Mouse (Mus musculus) limb, embryonic 11.5 days (tissue): Measurements from ENCODE around the gene Akap13. TPM values are rescaled to one million over a fixed set of nuclear protein-coding genes. Genes with fewer than 3 reads are reported as not detected.

Source experiments
- ATAC-seq: fragments of 200-750 bp; cut with Nextera tagmentation; 2 replicates; pipeline ENCODE4 v1.8.0; 2017; ENCODE audit warnings: low read depth; ENCODE audit not compliant: insufficient number of reproducible peaks, low FRiP score, low TSS enrichment
- DNase-seq: peaks from one replicate; pipeline ENCODE4 v3.0.0-alpha.2; 2015; ENCODE audit warnings: low spot score
- H3K27ac ChIP-seq: fragments of 300-500 bp; sonication (generic); replicated peaks from 2 replicates; pipeline ENCODE4 v1.5.1; 2014; ENCODE audit warnings: low read depth, mild to moderate bottlenecking, low read length
- H3K27me3 ChIP-seq: fragments of 300-500 bp; sonication (generic); 2 replicates; pipeline ENCODE4 v1.6.1; 2014; ENCODE audit warnings: mild to moderate bottlenecking, low read length, mixed read lengths; ENCODE audit not compliant: control insufficient read depth, insufficient read depth
- H3K36me3 ChIP-seq: fragments of 300-500 bp; sonication (generic); 2 replicates; pipeline ENCODE4 v1.6.1; 2014; ENCODE audit warnings: mild to moderate bottlenecking, low read length, moderate library complexity, mixed read lengths; ENCODE audit not compliant: control insufficient read depth, insufficient read depth
- H3K4me1 ChIP-seq: fragments of 300-500 bp; sonication (generic); 2 replicates; pipeline ENCODE4 v1.6.1; 2014; ENCODE audit warnings: low read length, mixed read lengths; ENCODE audit not compliant: control insufficient read depth, insufficient read depth
- H3K4me2 ChIP-seq: fragments of 300-500 bp; sonication (generic); 2 replicates; pipeline ENCODE4 v1.6.1; 2014; ENCODE audit warnings: low read depth, mild to moderate bottlenecking, moderate library complexity; ENCODE audit not compliant: severe bottlenecking
- H3K4me3 ChIP-seq: fragments of 300-500 bp; sonication (generic); 2 replicates; pipeline ENCODE4 v1.5.1; 2014; ENCODE audit warnings: low read depth, low read length
- H3K9ac ChIP-seq: fragments of 300-500 bp; sonication (generic); 2 replicates; pipeline ENCODE4 v1.6.1; 2014; ENCODE audit warnings: mild to moderate bottlenecking, low read length
- H3K9me3 ChIP-seq: fragments of 300-500 bp; sonication (generic); 2 replicates; pipeline ENCODE4 v1.6.1; 2016; ENCODE audit warnings: low read length; ENCODE audit not compliant: control insufficient read depth
- WGBS: fragments of 180-500 bp; shearing (Covaris S2); extraction: QIAGEN DNeasy Blood & Tissue Kit; methylation state at CpG from one replicate; pipeline ENCODE4 v1.1.7; 2014; 5-methylcytosine and 5-hydroxymethylcytosine counted together
- polyA plus RNA-seq: library from polyadenylated mRNA; unstranded; fragments of >200 nt; fragmentation: Nextera tagmentation; extraction: Ambion mirVana; gene quantifications from 2 replicates; pipeline ENCODE4 v1.2.1, GENCODE M21; 2014

The Akap13 gene
- polyA plus RNA-seq, 1 experiment from 2014 or later, result 32.7 TPM

DNA sequence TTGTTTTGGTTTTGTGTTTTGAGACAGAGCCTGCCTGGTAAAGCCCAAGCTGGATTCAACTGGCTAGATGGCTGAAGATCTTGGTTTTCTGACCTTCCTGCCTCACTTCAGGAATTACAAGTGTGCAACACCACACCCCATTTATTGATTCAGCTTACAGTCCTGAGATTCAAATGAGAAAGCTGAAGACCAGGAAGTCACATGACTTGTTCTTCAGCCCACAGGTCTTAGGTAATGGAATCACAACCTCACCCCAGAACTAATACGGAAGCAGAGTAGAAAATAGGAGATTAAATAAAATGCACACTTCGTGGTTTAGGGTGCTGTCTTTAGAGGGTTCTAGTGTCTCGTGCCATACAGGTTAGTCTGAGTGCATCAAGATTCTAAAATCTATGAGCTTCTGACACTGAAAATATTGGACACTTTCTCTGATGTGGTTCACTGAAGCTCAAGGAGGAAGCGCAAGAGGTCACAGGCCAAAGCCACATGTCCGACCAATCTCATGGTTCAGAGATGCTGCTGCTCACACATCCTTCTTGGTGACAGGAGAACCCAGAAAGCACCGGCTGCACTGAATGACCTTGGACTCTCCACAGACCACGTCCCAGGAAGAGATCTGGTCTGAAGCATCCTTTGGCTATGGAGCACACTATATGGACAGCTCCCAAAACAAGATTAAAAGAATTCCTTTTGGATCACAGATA lies 39.3 kb upstream of the Akap13 start:
- Histone ChIP-seq H3K27me3 (no peaks in the 10 kb centered on the region), H3K36me3 (no peaks in the 10 kb centered on the region), H3K4me1 (no peaks in the 10 kb centered on the region), H3K9ac (no peak overlapping the region), H3K27ac (no peak overlapping the region), H3K4me2 (no peak overlapping the region), H3K9me3 (no peaks in the 10 kb centered on the region), H3K4me3 (no peak overlapping the region)
- ATAC-seq, result no peak
- DNase-seq, result no peak
- WGBS, result 81% methylated on average over 7 of the region's 7 CpGs

GRCm38 (mm10) chr7:75420927-75421326 lies 34.4 kb upstream of the Akap13 start:
- Histone ChIP-seq H3K27me3 (no peaks in the 10 kb centered on the region), H3K9me3 (peaks cover 2% of the 10 kb centered on the region; the same call in 1 of the 2 replicates), H3K4me1 (peaks cover 5% of the 10 kb centered on the region; the same call in 1 of the 2 replicates), H3K4me2 (no peak overlapping the region), H3K36me3 (no peaks in the 10 kb centered on the region), H3K27ac (no peak overlapping the region), H3K4me3 (no peak overlapping the region), H3K9ac (no peak overlapping the region)
- 82% methylated on average over 2 of the region's 2 CpGs for WGBS
- DNase-seq (no peak), ATAC-seq (no peak)

GRCm38 (mm10) chr7:75424121-75424520 lies 31.2 kb upstream of the Akap13 start:
- no peak overlapping the region for H3K4me2 ChIP-seq
- no peak overlapping the region for H3K4me3 ChIP-seq
- no peaks in the 10 kb centered on the region for H3K27me3 ChIP-seq
- H3K27ac ChIP-seq, result no peak overlapping the region
- peaks cover 2% of the 10 kb centered on the region; the same call in 1 of the 2 replicates for H3K9me3 ChIP-seq
- DNase-seq (no peak), ATAC-seq (no peak)
- H3K4me1 ChIP-seq, result peaks cover 5% of the 10 kb centered on the region; the same call in 1 of the 2 replicates
- H3K9ac ChIP-seq, result no peak overlapping the region
- no peaks in the 10 kb centered on the region for H3K36me3 ChIP-seq
- 46% methylated on average over 7 of the region's 7 CpGs for WGBS

- DNase-seq, result no peak
- 71% methylated on average over 4 of the region's 4 CpGs for WGBS
Measured at GRCm38 (mm10) chr7:75427322-75427721, 28.0 kb upstream of the Akap13 start.

DNA sequence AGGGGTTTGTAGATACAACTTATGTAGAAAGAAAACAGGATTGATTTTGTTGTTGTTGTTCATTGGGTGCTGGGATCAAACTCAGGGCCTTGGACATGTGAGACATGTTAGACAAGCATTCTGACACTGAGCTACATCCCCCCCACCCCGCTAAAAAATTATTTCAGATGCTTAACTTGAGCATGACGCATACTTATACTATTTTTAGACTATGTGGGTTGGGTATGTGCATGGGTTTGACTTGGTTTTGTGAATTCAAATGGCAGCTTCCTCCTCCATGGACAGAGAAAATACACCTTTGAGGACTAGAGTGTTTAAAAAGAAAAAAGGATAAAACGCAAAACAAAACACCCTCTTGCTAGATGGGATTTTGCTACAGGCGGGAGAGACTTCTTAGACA lies 26.4 kb upstream of the Akap13 start:
- ATAC-seq (no peak), DNase-seq (no peak)
- Histone ChIP-seq H3K4me3 (no peak overlapping the region), H3K4me1 (peaks cover 10% of the 10 kb centered on the region; the same call in 1 of the 2 replicates), H3K36me3 (no peaks in the 10 kb centered on the region), H3K27me3 (no peaks in the 10 kb centered on the region), H3K9me3 (no peaks in the 10 kb centered on the region), H3K27ac (no peak overlapping the region), H3K4me2 (no peak overlapping the region), H3K9ac (no peak overlapping the region)
- 87% methylated on average over 4 of the region's 4 CpGs for WGBS

More at GRCm38 (mm10) chr7:75427322-75427721, 28.0 kb upstream of the Akap13 start:
- Histone ChIP-seq H3K4me3 (no peak overlapping the region), H3K9ac (no peak overlapping the region), H3K4me2 (no peak overlapping the region), H3K9me3 (peaks cover 2% of the 10 kb centered on the region; the same call in 1 of the 2 replicates), H3K4me1 (peaks cover 12% of the 10 kb centered on the region; the same call in 1 of the 2 replicates), H3K27me3 (no peaks in the 10 kb centered on the region), H3K36me3 (no peaks in the 10 kb centered on the region), H3K27ac (no peak overlapping the region)
- ATAC-seq, result no peak

- H3K4me1 ChIP-seq, result peaks cover 7% of the 10 kb centered on the region; the same call in 1 of the 2 replicates
Measured at GRCm38 (mm10) chr7:75430550-75430949, 24.8 kb upstream of the Akap13 start.

GRCm38 (mm10) chr7:75431043-75431442 lies 24.3 kb upstream of the Akap13 start:
- ATAC-seq, result no peak
- Histone ChIP-seq H3K9ac (no peak overlapping the region), H3K36me3 (no peaks in the 10 kb centered on the region), H3K27me3 (no peaks in the 10 kb centered on the region), H3K4me2 (no peak overlapping the region), H3K9me3 (no peaks in the 10 kb centered on the region), H3K4me3 (no peak overlapping the region), H3K4me1 (peaks cover 7% of the 10 kb centered on the region; the same call in 1 of the 2 replicates), H3K27ac (no peak overlapping the region)
- 28% methylated on average over 7 of the region's 7 CpGs for WGBS
- DNase-seq, result no peak

More at GRCm38 (mm10) chr7:75430550-75430949, 24.8 kb upstream of the Akap13 start:
- WGBS, result 83% methylated on average over 2 of the region's 2 CpGs
- H3K9ac ChIP-seq, result no peak overlapping the region
- no peaks in the 10 kb centered on the region for H3K27me3 ChIP-seq
- no peak overlapping the region for H3K4me3 ChIP-seq
- H3K9me3 ChIP-seq, result no peaks in the 10 kb centered on the region
- no peak overlapping the region for H3K4me2 ChIP-seq
- no peak for ATAC-seq
- DNase-seq, result no peak
- no peak overlapping the region for H3K27ac ChIP-seq
- no peaks in the 10 kb centered on the region for H3K36me3 ChIP-seq

DNA sequence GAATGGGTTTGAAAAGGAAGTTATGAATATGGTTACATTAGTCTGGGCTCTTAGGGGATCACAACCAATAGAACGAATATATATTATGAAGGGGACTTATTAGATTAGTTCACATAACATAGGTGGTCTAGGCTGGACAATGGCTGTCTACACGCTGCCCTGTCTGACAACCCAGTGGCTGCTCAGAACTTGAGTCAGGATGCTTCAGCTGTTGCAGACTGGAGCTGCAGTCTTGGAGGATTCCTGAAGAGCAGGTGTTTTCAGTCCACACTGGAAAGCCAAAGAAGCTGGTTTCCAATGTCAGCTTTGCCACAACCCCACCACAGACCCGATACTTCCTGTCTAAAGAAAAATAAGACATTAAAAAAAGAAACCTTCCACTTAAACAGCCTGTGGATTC lies 23.3 kb upstream of the Akap13 start:
- Histone ChIP-seq H3K9ac (no peak overlapping the region), H3K4me3 (no peak overlapping the region), H3K27me3 (no peaks in the 10 kb centered on the region), H3K36me3 (no peaks in the 10 kb centered on the region), H3K9me3 (no peaks in the 10 kb centered on the region), H3K4me1 (peaks cover 7% of the 10 kb centered on the region; the same call in 1 of the 2 replicates), H3K4me2 (no peak overlapping the region), H3K27ac (no peak overlapping the region)
- no peak for DNase-seq
- ATAC-seq, result no peak
- 88% methylated on average over 3 of the region's 3 CpGs for WGBS
